Mouse (Mus musculus) liver, embryonic 11.5 days (tissue): ENCODE data around the gene 4930522L14Rik. TPM values are rescaled to one million over a fixed set of nuclear protein-coding genes. Genes with fewer than 3 reads are reported as not detected.
"Not testable (repeated sequence)": the region's sequence is repeated elsewhere in the genome, so short reads cannot be mapped to it uniquely, and the experiment has no call there.

Experiments
- ATAC-seq: fragments of 200-750 bp; cut with Nextera tagmentation; replicated peaks from 2 replicates; pipeline ENCODE4 v1.8.0; 2017; ENCODE audit warnings: moderate number of reproducible peaks, mild to moderate bottlenecking, moderate TSS enrichment, moderate library complexity; ENCODE audit not compliant: low FRiP score
- DNase-seq: peaks from one replicate; pipeline ENCODE4 v3.0.0-alpha.2; 2017; ENCODE audit warnings: low spot score
- H3K27ac ChIP-seq: fragments of 300-500 bp; sonication (generic); 2 replicates; pipeline ENCODE4 v1.5.1; 2014; ENCODE audit warnings: mild to moderate bottlenecking, low read depth, low read length, control low read depth
- H3K27me3 ChIP-seq: fragments of 300-500 bp; sonication (generic); replicated peaks from 2 replicates; pipeline ENCODE4 v1.6.1; 2014; ENCODE audit warnings: low read length, mixed read lengths; ENCODE audit not compliant: control insufficient read depth, insufficient read depth
- H3K36me3 ChIP-seq: fragments of 300-500 bp; sonication (generic); 2 replicates; pipeline ENCODE4 v1.6.1; 2014; ENCODE audit warnings: mild to moderate bottlenecking, low read length, moderate library complexity, mixed read lengths; ENCODE audit not compliant: control insufficient read depth, insufficient read depth
- H3K4me1 ChIP-seq: fragments of 300-500 bp; sonication (generic); replicated peaks from 2 replicates; pipeline ENCODE4 v1.6.1; 2014; ENCODE audit warnings: low read length, mixed read lengths; ENCODE audit not compliant: control insufficient read depth, insufficient read depth
- H3K4me2 ChIP-seq: fragments of 300-500 bp; sonication (generic); 2 replicates; pipeline ENCODE4 v1.6.1; 2014; ENCODE audit warnings: mild to moderate bottlenecking, control low read depth, moderate library complexity
- H3K4me3 ChIP-seq: fragments of 300-500 bp; sonication (generic); 2 replicates; pipeline ENCODE4 v1.5.1; 2014; ENCODE audit warnings: low read depth, low read length, control low read depth
- H3K9ac ChIP-seq: fragments of 300-500 bp; sonication (generic); 2 replicates; pipeline ENCODE4 v1.6.1; 2014; ENCODE audit warnings: low read depth, low read length, control low read depth
- H3K9me3 ChIP-seq: fragments of 300-500 bp; sonication (generic); 2 replicates; pipeline ENCODE4 v1.6.1; 2016; ENCODE audit warnings: low read length, inconsistent platforms, mixed read lengths; ENCODE audit not compliant: control insufficient read depth
- WGBS: fragments of 180-500 bp; shearing (Covaris S2); extraction: QIAGEN DNeasy Blood & Tissue Kit; methylation state at CpG from one replicate; pipeline ENCODE4 v1.1.7; 2014; 5-methylcytosine and 5-hydroxymethylcytosine counted together
- polyA plus RNA-seq: library from polyadenylated mRNA; unstranded; fragments of >200 nt; fragmentation: Nextera tagmentation; extraction: Ambion mirVana; gene quantifications from 2 replicates; pipeline ENCODE4 v1.2.1, GENCODE M21; 2014

Gene 4930522L14Rik
- 7.5 and 10.1 TPM in 2 replicates for polyA plus RNA-seq

GRCm38 (mm10) chr5:109751391-109752071, at the start of gene 4930522L14Rik:
TSS of gene 4930522L14Rik (minus strand) at chr5:109751886.
- H3K36me3 ChIP-seq, H3K27me3 ChIP-seq, H3K9me3 ChIP-seq, H3K4me1 ChIP-seq: not testable (repeated sequence)
- Histone ChIP-seq H3K4me2 (peak within 1 kb of the TSS; percentile 68), H3K4me3 (peak within 1 kb of the TSS; percentile 71), H3K9ac (peak within 1 kb of the TSS; percentile 70), H3K27ac (peak within 1 kb of the TSS; percentile 32; the same call in 1 of the 2 replicates)
- peak; percentile 61 for DNase-seq
- ATAC-seq: peak; percentile 97
- under 1% methylated on average over 23 of the region's 25 CpGs for WGBS

GRCm38 (mm10) chr5:109801466-109801865, 49.8 kb upstream of the 4930522L14Rik start:
- not testable (repeated sequence) for H3K4me3 ChIP-seq, H3K4me2 ChIP-seq, H3K27me3 ChIP-seq, DNase-seq, H3K4me1 ChIP-seq, H3K36me3 ChIP-seq, H3K9ac ChIP-seq, H3K9me3 ChIP-seq, H3K27ac ChIP-seq, ATAC-seq

- H3K27me3 ChIP-seq, H3K4me1 ChIP-seq, H3K9me3 ChIP-seq, H3K4me2 ChIP-seq, DNase-seq, H3K27ac ChIP-seq, H3K9ac ChIP-seq, H3K36me3 ChIP-seq, ATAC-seq, H3K4me3 ChIP-seq: not testable (repeated sequence)
- 60% methylated on average over 2 of the region's 2 CpGs for WGBS
Observed at GRCm38 (mm10) chr5:109799948-109800347, 48.3 kb upstream of the 4930522L14Rik start.

GRCm38 (mm10) chr5:109797017-109797416, 45.3 kb upstream of the 4930522L14Rik start:
- not testable (repeated sequence) for H3K9ac ChIP-seq, ATAC-seq, H3K4me1 ChIP-seq, H3K9me3 ChIP-seq, H3K27ac ChIP-seq, H3K36me3 ChIP-seq, DNase-seq, H3K27me3 ChIP-seq, H3K4me2 ChIP-seq, H3K4me3 ChIP-seq
- WGBS: 85% methylated on average over 3 of the region's 3 CpGs

DNA sequence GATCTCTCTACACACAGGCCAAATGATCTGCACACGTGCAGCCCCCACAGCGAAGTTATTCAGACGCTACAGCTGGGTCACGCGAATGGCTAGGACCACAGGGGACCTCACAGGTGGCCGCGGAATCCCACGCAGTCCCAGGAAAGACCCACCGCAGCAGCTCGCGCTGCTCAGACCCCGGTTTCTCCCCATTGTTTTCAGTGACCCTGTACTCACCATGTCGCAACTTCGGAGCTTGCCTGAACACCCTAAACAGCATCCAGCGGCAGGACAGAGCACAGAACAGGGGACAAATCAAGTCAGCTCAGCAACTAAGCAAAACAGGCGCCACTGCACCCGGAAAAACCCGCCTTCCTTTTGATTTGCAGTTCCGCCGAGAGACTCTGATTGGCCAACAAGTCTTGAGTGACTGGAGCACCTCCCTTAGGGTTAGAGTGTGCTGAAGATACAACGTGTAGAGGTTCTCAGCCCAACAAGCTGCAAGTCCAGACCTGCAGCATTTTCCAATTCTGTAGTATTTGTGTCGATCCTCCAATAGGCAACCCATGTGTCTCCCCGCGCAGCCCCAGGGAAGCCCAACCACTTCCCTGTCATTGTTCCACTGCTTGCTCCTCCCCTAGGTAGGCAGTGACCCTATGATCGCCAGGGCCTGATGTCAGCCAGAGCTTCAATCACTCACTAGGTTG, 44.4 kb upstream of the 4930522L14Rik start:
- Histone ChIP-seq H3K9ac (peak overlapping the region; percentile 72), H3K4me3 (peak overlapping the region; percentile 73), H3K4me2 (peak overlapping the region; percentile 68)
- H3K27ac ChIP-seq, H3K27me3 ChIP-seq, H3K9me3 ChIP-seq, H3K4me1 ChIP-seq, H3K36me3 ChIP-seq: not testable (repeated sequence)
- DNase-seq (peak; percentile 64), ATAC-seq (peak; percentile 97)
- 1% methylated on average over 25 of the region's 25 CpGs for WGBS

- not testable (repeated sequence) for H3K36me3 ChIP-seq, H3K27me3 ChIP-seq, DNase-seq, H3K9me3 ChIP-seq, H3K27ac ChIP-seq, H3K4me1 ChIP-seq, H3K9ac ChIP-seq
- Histone ChIP-seq H3K4me3 (peak overlapping the region; percentile 71; the same call in 1 of the 2 replicates), H3K4me2 (peak overlapping the region; percentile 68; the same call in 1 of the 2 replicates)
- 60% methylated on average over 4 of the region's 4 CpGs for WGBS
- peak; percentile 15 for ATAC-seq
Observed at GRCm38 (mm10) chr5:109752073-109752780, 541 bp upstream of the 4930522L14Rik start.

- not testable (repeated sequence) for H3K9me3 ChIP-seq, H3K4me1 ChIP-seq, H3K27me3 ChIP-seq, H3K9ac ChIP-seq, H3K4me3 ChIP-seq, H3K36me3 ChIP-seq, H3K27ac ChIP-seq, ATAC-seq, H3K4me2 ChIP-seq, DNase-seq
- 77% methylated on average over 1 of the region's 1 CpGs for WGBS
Observed at GRCm38 (mm10) chr5:109745081-109745480, 6.6 kb downstream of the 4930522L14Rik start.

- H3K4me1 ChIP-seq, H3K36me3 ChIP-seq, ATAC-seq, H3K9me3 ChIP-seq, H3K4me2 ChIP-seq, H3K9ac ChIP-seq, H3K27me3 ChIP-seq, H3K27ac ChIP-seq, H3K4me3 ChIP-seq, DNase-seq: not testable (repeated sequence)
- WGBS: 64% methylated on average over 3 of the region's 3 CpGs
Observed at GRCm38 (mm10) chr5:109717341-109717740, 34.3 kb downstream of the 4930522L14Rik start.
